Comparison of ENCODE assay signal across 9 mouse cellular contexts in the genomic region with DNA sequence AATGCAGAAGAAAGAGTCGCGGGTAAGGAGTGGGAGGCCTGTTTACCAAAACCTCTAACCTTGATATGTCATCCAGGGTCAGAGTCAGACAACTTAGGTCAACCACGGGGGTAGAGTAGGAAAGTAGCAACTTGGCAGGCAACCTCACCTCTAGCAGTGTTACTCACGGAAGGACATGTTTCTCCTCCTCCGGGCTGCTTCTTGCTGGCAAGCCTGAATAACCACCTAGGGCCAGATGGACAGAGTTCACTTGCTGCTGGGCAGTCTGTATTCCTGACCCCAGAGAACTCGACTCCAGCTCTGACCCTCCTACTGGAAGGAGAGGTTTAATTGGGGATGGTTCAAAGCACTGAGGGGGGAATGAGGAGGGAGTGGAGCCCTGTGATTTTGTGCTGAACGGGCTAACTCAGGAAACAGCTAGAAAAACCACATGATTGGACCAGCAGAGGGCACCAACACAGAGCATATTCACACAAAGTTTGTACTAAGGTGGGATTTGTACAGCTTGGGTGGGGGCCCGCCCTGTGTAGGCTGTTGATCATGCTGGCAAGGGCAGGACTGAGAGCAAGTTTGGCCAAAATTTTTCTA. TPM values are rescaled to one million over a fixed set of nuclear protein-coding genes. Genes with fewer than 3 reads are reported as not detected.
A peak's percentile ranks its signal among the peaks of the same experiment; 100 is the strongest.
DNase-seq lines count a peak whose midpoint lies in the region; ATAC-seq and TF ChIP-seq lines count a peak whose summit lies in the region.
"Had no signal": no experiment of that assay in that cellular context is flagged by ENCODE, and none has a peak within 500 bp of the region (broad histone marks: within the 10 kb centered on the region; RNA-seq: fewer than 3 reads in every experiment).

No protein-coding gene starts in this region.

- no peaks in the 10 kb centered on the region for H3K9me3 ChIP-seq in intestine, embryonic 15.5 days
- no peaks in the 10 kb centered on the region for H3K9me3 ChIP-seq in intestine, embryonic 16.5 days (ENCODE audit: control insufficient read depth, low read length)
- no peaks in the 10 kb centered on the region for H3K9me3 ChIP-seq in neural tube, embryonic 13.5 days
- H3K9me3 ChIP-seq: limb, embryonic 15.5 days had no signal

- H3K4me1 ChIP-seq in intestine, embryonic 15.5 days (replicated peaks) = peaks cover under 1% of the 10 kb centered on the region; the same call in 1 of the 2 replicates
- H3K4me1 ChIP-seq in intestine, embryonic 16.5 days (ENCODE audit: control insufficient read depth, insufficient read depth, low read length) = no peaks in the 10 kb centered on the region
- peaks cover 6% of the 10 kb centered on the region; the same call in 1 of the 2 replicates for H3K4me1 ChIP-seq in neural tube, embryonic 13.5 days (replicated peaks)
- H3K4me1 ChIP-seq: limb, embryonic 15.5 days had no signal

- peak; percentile 36; the same call in 1 of the 2 replicates for ATAC-seq in intestine, embryonic 15.5 days
- ATAC-seq in intestine, embryonic 16.5 days = no peak
- peak; percentile 71 for ATAC-seq in Patski
- ATAC-seq in neural tube, embryonic 13.5 days (ENCODE audit: low read depth) = 0 out of 2 replicates have a peak, but pooled peaks have one; percentile 23

- H3K36me3 ChIP-seq in intestine, embryonic 15.5 days = no peaks in the 10 kb centered on the region
- H3K36me3 ChIP-seq in intestine, embryonic 16.5 days (ENCODE audit: control insufficient read depth, insufficient read depth, low read length) = no peaks in the 10 kb centered on the region
- no peaks in the 10 kb centered on the region for H3K36me3 ChIP-seq in neural tube, embryonic 13.5 days
- H3K36me3 ChIP-seq: limb, embryonic 15.5 days had no signal

- no peak overlapping the region for H3K4me2 ChIP-seq in intestine, embryonic 15.5 days (replicated peaks)
- H3K4me2 ChIP-seq in intestine, embryonic 16.5 days (ENCODE audit: low read depth, low read length) = no peak overlapping the region
- H3K4me2 ChIP-seq in neural tube, embryonic 13.5 days = no peak overlapping the region
- H3K4me2 ChIP-seq: limb, embryonic 15.5 days had no signal

- H3K27me3 ChIP-seq in intestine, embryonic 15.5 days (replicated peaks) = no peaks in the 10 kb centered on the region
- no peaks in the 10 kb centered on the region for H3K27me3 ChIP-seq in intestine, embryonic 16.5 days (replicated peaks; ENCODE audit: control insufficient read depth, insufficient read depth, low read length)
- H3K27me3 ChIP-seq in Patski = no peaks in the 10 kb centered on the region
- H3K27me3 ChIP-seq in neural tube, embryonic 13.5 days = no peaks in the 10 kb centered on the region

- in situ Hi-C loops in Patski (cut with MboI; ENCODE audit: low pct_unique_long_range_greater_than_20kb) = loop anchor here (5.0 kb wide), 2 partner anchors 104 to 184 kb away; no protein-coding TSS in a partner anchor

- no peak for DNase-seq in Patski (ENCODE audit: low read depth, low spot score)
- DNase-seq in fibroblast of lung, adult 2 months (ENCODE audit: low read depth) = peak; percentile 24
- peak; percentile 70 for DNase-seq in induced T-regulatory cell, adult 2 months (ENCODE audit: low read depth)
- DNase-seq in left cerebral cortex, postnatal 4 days = peak; percentile 34
- DNase-seq in c-Kit-positive CD71-positive TER-119-positive erythroid progenitor cells, embryonic 14.5 days (ENCODE audit: low spot score) = no peak

- intact Hi-C loops in left cerebral cortex, postnatal 4 days (cut with DNase I) = loop anchor here (2.0 kb wide), 1 partner anchor 104 kb away; no protein-coding TSS in a partner anchor

- no peak overlapping the region for H3K27ac ChIP-seq in intestine, embryonic 15.5 days
- no peak overlapping the region for H3K27ac ChIP-seq in intestine, embryonic 16.5 days (ENCODE audit: low read length)
- H3K27ac ChIP-seq in neural tube, embryonic 13.5 days (replicated peaks) = no peak overlapping the region
- H3K27ac ChIP-seq: limb, embryonic 15.5 days had no signal

- no peak overlapping the region for H3K4me3 ChIP-seq in intestine, embryonic 15.5 days (replicated peaks)
- no peak overlapping the region for H3K4me3 ChIP-seq in intestine, embryonic 16.5 days (ENCODE audit: low read length)
- H3K4me3 ChIP-seq in neural tube, embryonic 13.5 days = no peak overlapping the region
- H3K4me3 ChIP-seq: limb, embryonic 15.5 days had no signal

- CTCF ChIA-PET in Patski (lab: Charles Lee) = interaction anchor here (1.1 to 4.1 kb wide), 9 partner anchors 9 to 104 kb away, joined by 3 to 34 read pairs (median 6); no protein-coding TSS in a partner anchor

- 36% methylated on average over 8 of the region's 8 CpGs for WGBS in intestine, embryonic 15.5 days
- 30% methylated on average over 8 of the region's 8 CpGs for WGBS in intestine, embryonic 16.5 days
- WGBS in neural tube, embryonic 13.5 days = 47% methylated on average over 8 of the region's 8 CpGs

- peak; percentile 81 for TF ChIP-seq CTCF in Patski (IDR thresholded peaks at IDR 0.05)

- H3K9ac ChIP-seq in intestine, embryonic 15.5 days = no peak overlapping the region
- no peak overlapping the region for H3K9ac ChIP-seq in intestine, embryonic 16.5 days (ENCODE audit: low read depth, low read length)
- no peak overlapping the region for H3K9ac ChIP-seq in neural tube, embryonic 13.5 days
- H3K9ac ChIP-seq: limb, embryonic 15.5 days had no signal

- POLR2A ChIA-PET in Patski (lab: Charles Lee) = interaction anchor here (0.6 to 1.0 kb wide), 2 partner anchors 99 to 103 kb away, joined by 3 read pairs; no protein-coding TSS in a partner anchor

RNA-seq across cellular contexts. Expression of gene Slc12a7, which starts 9.7 kb away (rescaled TPM):
- 25.3 and 27.4 TPM in 2 replicates for polyA plus RNA-seq in intestine, embryonic 15.5 days (2015; fragmentation: Nextera tagmentation; extraction: Ambion mirVana)
- 28.7 and 31.7 TPM in 2 replicates for polyA plus RNA-seq in intestine, embryonic 16.5 days (2015; fragmentation: Nextera tagmentation; extraction: Ambion mirVana)
- 120 TPM for polyA plus RNA-seq in Patski (2021)
- 10 to 100 TPM; 12.1 to 12.3 TPM for total RNA-seq in left cerebral cortex, postnatal 4 days (2021)
- 13.4 and 13.6 TPM in 2 replicates for polyA plus RNA-seq in neural tube, embryonic 13.5 days (2015; fragmentation: Nextera tagmentation; extraction: Ambion mirVana)

RNA-seq across cellular contexts. Expression of gene Slc6a19, which starts 18.5 kb away (rescaled TPM):
- polyA plus RNA-seq in intestine, embryonic 15.5 days (2015; fragmentation: Nextera tagmentation; extraction: Ambion mirVana) = 10.4 and 13.2 TPM in 2 replicates
- 24.9 and 40.5 TPM in 2 replicates for polyA plus RNA-seq in intestine, embryonic 16.5 days (2015; fragmentation: Nextera tagmentation; extraction: Ambion mirVana)
- 20.4 TPM for polyA plus RNA-seq in Patski (2021)
- total RNA-seq in left cerebral cortex, postnatal 4 days (2021) = not detected
- polyA plus RNA-seq in neural tube, embryonic 13.5 days (2015; fragmentation: Nextera tagmentation; extraction: Ambion mirVana) = 0.56 and 0.72 TPM in 2 replicates

RNA-seq across cellular contexts. Expression of gene Slc6a18, which starts 45.4 kb away (rescaled TPM):
- polyA plus RNA-seq in intestine, embryonic 15.5 days (2015; fragmentation: Nextera tagmentation; extraction: Ambion mirVana) = not detected in 2 replicates
- polyA plus RNA-seq in intestine, embryonic 16.5 days (2015; fragmentation: Nextera tagmentation; extraction: Ambion mirVana) = not detected in 2 replicates
- polyA plus RNA-seq in Patski (2021) = 23.7 TPM
- not detected for total RNA-seq in left cerebral cortex, postnatal 4 days (2021)
- not detected in 2 replicates for polyA plus RNA-seq in neural tube, embryonic 13.5 days (2015; fragmentation: Nextera tagmentation; extraction: Ambion mirVana)

Comparison
In these comparisons a context has a peak if more than half of its experiments do, and no peak if none do; other contexts are left out.
1. DNase-seq: peak in fibroblast of lung, adult 2 months (single experiment), induced T-regulatory cell, adult 2 months (single experiment) and left cerebral cortex, postnatal 4 days (single experiment); none in Patski (single experiment) and c-Kit-positive CD71-positive TER-119-positive erythroid progenitor cells, embryonic 14.5 days (single experiment).
2. RNA of gene Slc6a18, which starts 45.4 kb away (polyA plus RNA-seq): 23.7 TPM in Patski (single experiment); not detected in intestine, embryonic 15.5 days, not detected in intestine, embryonic 16.5 days and not detected in neural tube, embryonic 13.5 days; every median in the first group is over 10 times any median in the second.